Mouse (Mus musculus) adrenal gland, adult 18-20 months (tissue): ENCODE data around the gene Crybg3. TPM values are rescaled to one million over a fixed set of nuclear protein-coding genes. Genes with fewer than 3 reads are reported as not detected.

Experiments
- DNase-seq, 2 experiments: peaks; one replicate each; pipeline ENCODE4 v3.0.0; 2021 to 2022; ENCODE audit warnings: low spot score in 2 of 2
- total RNA-seq, 2 experiments: library from RNA; stranded (reverse); gene quantifications; 1 replicate in 1 of 2; 2 replicates in 1 of 2; pipeline ENCODE4 v1.2.3; 2021

The Crybg3 gene
- total RNA-seq, 2 experiments from 2014 or later: 16.4 to 16.5 TPM

DNA sequence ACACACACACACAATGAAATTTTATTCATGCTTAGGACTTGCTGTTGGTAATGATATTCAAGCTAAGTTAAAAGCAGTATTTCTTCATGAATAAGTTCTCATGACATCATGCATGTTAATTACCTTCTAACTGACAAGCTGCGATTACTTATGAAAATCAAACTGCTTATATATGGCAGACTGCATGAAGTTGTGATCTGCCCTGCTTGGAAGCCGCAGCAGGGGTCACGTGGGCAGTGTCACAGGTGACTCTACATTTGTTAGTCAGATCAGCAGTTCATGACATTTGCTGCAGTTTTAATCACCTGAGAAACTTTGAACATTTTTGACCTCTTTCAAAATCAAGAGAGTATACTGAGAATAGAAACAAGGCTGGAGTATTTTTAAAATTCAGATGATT, 59.8 kb downstream of the Crybg3 start:
- no peak for DNase-seq

GRCm38 (mm10) chr16:59535673-59536072, 65.1 kb downstream of the Crybg3 start:
- DNase-seq: no peak

DNA sequence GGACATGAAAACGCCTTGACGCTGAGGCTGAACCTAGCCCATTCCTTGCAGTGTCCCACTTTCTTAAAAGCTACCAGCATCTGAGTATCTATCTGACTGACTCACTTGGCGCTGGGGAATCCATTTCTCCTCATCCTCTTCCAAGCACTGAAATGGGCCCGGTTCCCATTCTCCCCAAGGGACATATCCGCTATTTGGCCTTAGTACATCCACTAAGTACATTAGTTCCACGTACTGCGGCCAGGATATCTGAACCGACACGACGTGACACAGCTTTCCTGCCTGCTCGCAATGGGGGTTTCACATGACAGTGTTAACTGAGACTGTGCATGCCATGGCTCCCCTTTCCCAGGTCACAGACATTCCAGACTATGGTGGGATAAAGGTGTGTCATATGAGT, 66.4 kb downstream of the Crybg3 start:
- DNase-seq: no peak

GRCm38 (mm10) chr16:59532561-59532960, 68.2 kb downstream of the Crybg3 start:
- DNase-seq: no peak

GRCm38 (mm10) chr16:59531243-59531642, 69.5 kb downstream of the Crybg3 start:
- no peak for DNase-seq

GRCm38 (mm10) chr16:59529570-59529969, 71.2 kb downstream of the Crybg3 start:
- DNase-seq: no peak

DNA sequence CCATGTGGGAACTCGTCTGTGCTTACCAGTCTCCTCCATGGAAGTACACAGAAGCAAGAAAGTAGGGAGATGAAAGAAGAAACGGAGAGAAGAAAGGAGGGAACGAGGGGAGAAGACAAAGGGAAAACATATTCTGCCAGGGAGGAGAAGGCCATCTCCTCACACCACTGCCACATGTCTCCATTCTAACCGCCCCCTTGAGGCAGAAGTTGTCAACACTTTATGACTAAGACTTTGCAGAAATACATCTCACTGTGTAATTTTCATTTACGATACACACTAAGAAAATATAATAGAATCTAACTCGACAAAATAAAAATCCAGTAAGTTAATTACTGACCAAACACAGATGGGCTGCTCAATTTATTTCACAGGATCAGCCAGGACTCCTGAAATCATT, 73.8 kb downstream of the Crybg3 start:
- no peak for DNase-seq

DNA sequence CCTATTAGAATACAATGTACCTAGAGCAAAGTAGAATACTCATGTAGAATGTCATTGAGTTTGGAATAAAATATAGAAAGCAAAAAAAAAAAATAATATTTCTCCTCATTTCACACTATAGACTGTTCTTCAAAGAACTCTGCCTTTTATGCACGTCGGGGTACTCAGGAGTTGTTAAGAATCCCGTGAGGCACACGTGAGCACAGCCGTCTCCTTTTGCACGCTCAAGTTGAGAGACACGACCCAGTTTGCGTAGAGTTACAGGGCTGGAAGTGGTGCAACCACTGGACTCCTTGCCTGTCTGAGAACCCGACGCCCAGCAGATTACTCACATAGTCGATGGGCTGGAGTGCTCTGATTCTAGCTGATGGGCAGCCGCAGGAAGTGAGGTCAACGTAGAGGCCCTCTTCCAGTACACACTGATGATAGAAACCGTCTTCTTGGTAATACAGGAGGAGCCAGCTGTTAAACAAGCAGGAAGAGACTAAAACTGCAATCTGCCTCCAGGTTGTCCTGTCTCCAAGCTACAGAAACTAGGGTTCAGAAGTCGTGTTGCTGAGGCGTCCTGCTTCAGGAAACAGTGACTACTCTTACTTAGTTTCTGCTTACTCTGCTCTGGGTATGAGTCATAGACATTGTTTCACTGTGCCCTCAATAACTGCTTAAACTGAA, 78.9 kb downstream of the Crybg3 start:
- no peak for DNase-seq

DNA sequence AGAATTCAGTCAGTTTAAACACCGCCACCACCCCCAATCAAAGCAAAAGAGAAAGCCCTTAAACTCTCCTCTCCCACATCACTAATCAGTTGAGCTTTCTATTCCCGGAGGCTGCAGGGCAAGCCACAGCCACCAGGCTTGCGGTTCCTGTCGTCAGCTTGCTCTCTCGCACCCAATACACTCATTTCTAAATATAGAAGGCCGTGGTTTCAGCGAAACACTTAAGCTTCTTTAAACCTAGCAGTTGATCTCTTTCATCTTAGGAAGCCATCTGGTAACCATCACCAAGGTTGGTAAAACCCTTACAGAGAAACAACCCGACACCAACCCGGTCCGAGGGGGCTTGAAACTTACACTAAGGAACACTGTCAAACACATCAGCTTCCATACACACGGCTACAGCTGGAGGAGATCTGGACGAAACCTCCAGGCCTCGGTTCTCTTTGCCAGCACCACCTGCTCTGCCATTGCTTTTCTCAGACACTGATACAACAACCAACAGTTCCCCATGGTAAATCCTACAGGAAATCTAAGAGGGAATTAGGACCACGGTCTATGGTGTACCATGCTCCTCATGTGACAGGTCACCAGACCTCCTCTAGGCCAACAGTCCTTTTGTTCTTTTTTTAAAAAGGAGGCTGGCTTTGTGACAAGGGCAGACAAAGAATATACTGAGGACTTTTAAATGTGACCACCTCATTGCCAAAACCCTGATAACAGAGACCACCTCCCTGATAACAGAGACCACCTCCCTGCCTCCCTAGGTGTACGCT, 83.1 kb downstream of the Crybg3 start:
- no peak for DNase-seq

- no peak for DNase-seq
These were observed 83.8 kb downstream of the Crybg3 start for GRCm38 (mm10) chr16:59516965-59517364.

DNA sequence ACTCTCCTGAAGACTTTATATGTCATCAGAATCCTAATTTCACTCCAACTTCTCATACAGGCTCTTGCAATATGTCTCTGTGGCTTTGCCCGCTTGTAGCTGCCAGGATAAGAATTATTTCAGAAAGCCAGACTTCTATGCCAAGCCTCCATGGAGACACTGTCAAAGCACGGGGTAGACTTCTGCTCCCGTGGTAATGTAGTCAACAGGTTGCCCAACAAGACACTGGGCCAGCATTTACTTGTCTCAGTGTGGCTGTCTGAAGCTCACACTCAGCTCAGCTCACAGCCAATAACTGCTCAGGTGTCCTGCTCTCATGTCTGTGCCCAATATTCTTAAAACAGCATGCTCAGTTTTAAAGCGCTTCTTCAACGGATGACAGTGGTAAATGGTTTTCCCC, 85.6 kb downstream of the Crybg3 start:
- no peak for DNase-seq

DNA sequence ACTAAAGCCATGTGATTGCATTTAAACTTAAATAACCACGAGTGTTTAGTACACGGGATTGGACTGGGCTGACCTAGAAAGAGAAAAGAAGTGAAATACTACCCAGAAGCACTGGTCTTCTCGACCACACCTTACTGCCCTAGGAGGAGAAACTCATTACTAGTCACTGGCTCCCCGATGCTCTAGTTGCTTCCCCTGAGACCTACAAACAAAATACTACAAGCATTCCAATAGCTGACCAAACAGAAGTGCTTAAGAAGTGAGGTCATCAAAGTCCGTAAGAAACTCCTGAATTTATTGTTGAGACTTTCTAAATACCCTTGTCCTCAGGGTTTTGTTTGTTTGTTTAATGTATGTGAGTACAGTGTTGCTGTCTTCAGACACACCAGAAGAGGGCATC, 90.9 kb downstream of the Crybg3 start:
- DNase-seq: no peak

GRCm38 (mm10) chr16:59499180-59499579, 101.6 kb downstream of the Crybg3 start:
- DNase-seq: no peak

DNA sequence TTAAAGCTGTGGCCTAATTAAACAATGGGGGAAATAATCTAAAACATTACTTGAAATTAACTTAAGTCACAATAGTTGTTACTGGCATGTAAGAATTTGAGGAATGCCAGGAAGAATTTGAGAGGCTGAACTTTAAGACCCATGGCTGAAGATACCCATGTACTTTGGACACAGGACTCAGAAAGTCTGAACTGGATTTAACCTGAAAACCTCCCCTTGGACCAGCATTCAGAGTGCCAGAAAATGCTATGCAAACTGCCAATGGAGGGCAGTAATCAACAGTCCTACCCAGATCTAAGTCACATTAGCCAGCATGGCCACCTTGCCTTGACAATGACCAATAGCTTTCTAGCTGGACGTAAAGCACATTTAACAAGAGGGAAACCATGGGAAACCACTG, 102.8 kb downstream of the Crybg3 start:
- DNase-seq: no peak

GRCm38 (mm10) chr16:59493199-59493598, 107.6 kb downstream of the Crybg3 start:
- peak in 1 of 2 experiments; percentile 23 for DNase-seq

GRCm38 (mm10) chr16:59487975-59488548, 112.7 kb downstream of the Crybg3 start:
- DNase-seq: no peak

DNA sequence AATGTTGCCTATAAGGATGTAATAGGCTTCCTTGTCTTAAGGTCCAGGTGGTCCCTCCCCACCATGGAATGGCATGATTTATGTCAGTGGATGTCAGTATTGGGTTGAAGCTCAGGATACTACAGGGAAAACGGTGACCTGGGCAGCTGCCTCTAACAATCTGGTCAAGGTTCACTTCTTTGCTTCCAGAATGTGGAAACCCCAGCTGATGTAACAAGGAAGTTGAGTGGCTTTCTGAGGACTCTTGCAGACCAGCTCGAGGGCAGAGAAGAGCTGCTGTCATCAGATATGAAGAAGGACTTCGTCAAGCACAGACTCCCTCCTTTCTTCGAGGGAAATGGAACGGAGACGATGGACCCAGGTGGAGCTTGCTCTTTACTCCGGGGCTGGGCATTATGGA, 113.5 kb downstream of the Crybg3 start:
- no peak for DNase-seq

- DNase-seq: no peak
These were observed 122.8 kb downstream of the Crybg3 start for GRCm38 (mm10) chr16:59477955-59478354.

- peak; percentile 57 to 67 for DNase-seq
These were observed 126.0 kb downstream of the Crybg3 start for GRCm38 (mm10) chr16:59474788-59475187.

GRCm38 (mm10) chr16:59472546-59472945, 128.2 kb downstream of the Crybg3 start:
- DNase-seq: no peak

- DNase-seq: peak; percentile 86 to 87
These were observed 129.0 kb downstream of the Crybg3 start, which contains the start of gene Riox2 for GRCm38 (mm10) chr16:59471637-59472278. Gene Riox2, plus strand, starts transcription at chr16:59471775.

DNA sequence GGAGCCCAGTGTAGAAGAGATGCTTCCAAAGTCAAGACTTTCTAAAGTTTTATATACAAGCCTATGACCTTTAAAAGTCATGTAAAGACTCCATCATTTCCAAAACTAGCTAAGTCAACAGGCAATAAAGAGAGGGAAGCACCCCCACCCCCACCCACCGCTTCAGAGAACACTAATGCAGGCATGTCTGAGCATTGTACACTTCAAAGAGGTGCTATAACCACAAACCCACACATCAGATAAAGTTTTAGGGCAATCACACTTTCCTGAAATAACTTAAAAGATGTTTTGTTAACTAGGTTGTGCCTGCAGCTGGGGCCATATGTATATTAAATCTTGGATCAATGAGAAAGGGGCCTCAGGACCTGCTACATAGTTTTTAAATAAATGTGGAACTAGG, 130.9 kb downstream of the Crybg3 start:
- no peak for DNase-seq
